Mouse (Mus musculus) liver, embryonic 11.5 days (tissue): Measurements from ENCODE around the gene Gramd2. TPM values are rescaled to one million over a fixed set of nuclear protein-coding genes. Genes with fewer than 3 reads are reported as not detected.

Source experiments
- ATAC-seq: fragments of 200-750 bp; cut with Nextera tagmentation; replicated peaks from 2 replicates; pipeline ENCODE4 v1.8.0; 2017; ENCODE audit warnings: moderate number of reproducible peaks, mild to moderate bottlenecking, moderate TSS enrichment, moderate library complexity; ENCODE audit not compliant: low FRiP score
- DNase-seq: peaks from one replicate; pipeline ENCODE4 v3.0.0-alpha.2; 2017; ENCODE audit warnings: low spot score
- H3K27ac ChIP-seq: fragments of 300-500 bp; sonication (generic); 2 replicates; pipeline ENCODE4 v1.5.1; 2014; ENCODE audit warnings: mild to moderate bottlenecking, low read depth, low read length, control low read depth
- H3K27me3 ChIP-seq: fragments of 300-500 bp; sonication (generic); replicated peaks from 2 replicates; pipeline ENCODE4 v1.6.1; 2014; ENCODE audit warnings: low read length, mixed read lengths; ENCODE audit not compliant: control insufficient read depth, insufficient read depth
- H3K36me3 ChIP-seq: fragments of 300-500 bp; sonication (generic); 2 replicates; pipeline ENCODE4 v1.6.1; 2014; ENCODE audit warnings: mild to moderate bottlenecking, low read length, moderate library complexity, mixed read lengths; ENCODE audit not compliant: control insufficient read depth, insufficient read depth
- H3K4me1 ChIP-seq: fragments of 300-500 bp; sonication (generic); replicated peaks from 2 replicates; pipeline ENCODE4 v1.6.1; 2014; ENCODE audit warnings: low read length, mixed read lengths; ENCODE audit not compliant: control insufficient read depth, insufficient read depth
- H3K4me2 ChIP-seq: fragments of 300-500 bp; sonication (generic); 2 replicates; pipeline ENCODE4 v1.6.1; 2014; ENCODE audit warnings: mild to moderate bottlenecking, control low read depth, moderate library complexity
- H3K4me3 ChIP-seq: fragments of 300-500 bp; sonication (generic); 2 replicates; pipeline ENCODE4 v1.5.1; 2014; ENCODE audit warnings: low read depth, low read length, control low read depth
- H3K9ac ChIP-seq: fragments of 300-500 bp; sonication (generic); 2 replicates; pipeline ENCODE4 v1.6.1; 2014; ENCODE audit warnings: low read depth, low read length, control low read depth
- H3K9me3 ChIP-seq: fragments of 300-500 bp; sonication (generic); 2 replicates; pipeline ENCODE4 v1.6.1; 2016; ENCODE audit warnings: low read length, inconsistent platforms, mixed read lengths; ENCODE audit not compliant: control insufficient read depth
- WGBS: fragments of 180-500 bp; shearing (Covaris S2); extraction: QIAGEN DNeasy Blood & Tissue Kit; methylation state at CpG from one replicate; pipeline ENCODE4 v1.1.7; 2014; 5-methylcytosine and 5-hydroxymethylcytosine counted together
- polyA plus RNA-seq: library from polyadenylated mRNA; unstranded; fragments of >200 nt; fragmentation: Nextera tagmentation; extraction: Ambion mirVana; gene quantifications from 2 replicates; pipeline ENCODE4 v1.2.1, GENCODE M21; 2014

Gramd2 gene
- polyA plus RNA-seq, 1 experiment from 2014 or later = 0.25 TPM

- under 1% methylated on average over 64 of the region's 65 CpGs for WGBS
- ATAC-seq = peak; percentile 29
- H3K36me3 ChIP-seq = peaks cover 12% of the 10 kb centered on the region; the same call in 1 of the 2 replicates
- H3K4me2 ChIP-seq = peak overlapping the region; percentile 85
- H3K4me1 ChIP-seq = peaks cover 50% of the 10 kb centered on the region
- H3K4me3 ChIP-seq = peak overlapping the region; percentile 83
- H3K27me3 ChIP-seq = no peaks in the 10 kb centered on the region
- H3K27ac ChIP-seq = peak overlapping the region; percentile 97
- H3K9me3 ChIP-seq = no peaks in the 10 kb centered on the region
- H3K9ac ChIP-seq = peak overlapping the region; percentile 87
- DNase-seq = peak; percentile 88
Measured at GRCm38 (mm10) chr9:59656635-59657617, 23.0 kb upstream of the Gramd2 start.

DNA sequence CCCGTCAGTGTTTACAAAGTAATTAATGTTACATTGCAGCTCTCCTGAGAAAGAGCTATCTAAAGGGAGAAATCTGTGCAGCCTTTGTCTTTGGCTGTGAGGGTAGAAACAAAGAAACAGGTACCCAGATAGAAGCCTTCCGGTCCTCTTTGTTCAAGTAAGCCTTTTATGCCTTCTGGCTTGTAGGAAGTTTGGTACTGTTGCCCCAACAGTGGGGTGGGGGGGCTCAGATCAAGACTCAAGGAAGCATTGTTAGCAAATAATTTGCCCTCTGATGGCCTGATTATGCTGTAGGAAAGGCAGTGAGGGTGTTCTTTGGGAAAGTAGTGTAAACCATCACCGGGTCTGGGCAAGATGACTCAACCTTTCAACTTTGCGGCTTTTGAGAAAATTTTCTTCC lies 21.8 kb upstream of the Gramd2 start:
- Histone ChIP-seq H3K27me3 (no peaks in the 10 kb centered on the region), H3K4me3 (peak overlapping the region; percentile 83), H3K9ac (peak overlapping the region; percentile 87), H3K27ac (peak overlapping the region; percentile 97), H3K4me1 (peaks cover 52% of the 10 kb centered on the region), H3K4me2 (peak overlapping the region; percentile 85), H3K9me3 (no peaks in the 10 kb centered on the region), H3K36me3 (peaks cover 21% of the 10 kb centered on the region; the same call in 1 of the 2 replicates)
- 7% methylated on average over 4 of the region's 4 CpGs for WGBS
- ATAC-seq (no peak), DNase-seq (no peak)

DNA sequence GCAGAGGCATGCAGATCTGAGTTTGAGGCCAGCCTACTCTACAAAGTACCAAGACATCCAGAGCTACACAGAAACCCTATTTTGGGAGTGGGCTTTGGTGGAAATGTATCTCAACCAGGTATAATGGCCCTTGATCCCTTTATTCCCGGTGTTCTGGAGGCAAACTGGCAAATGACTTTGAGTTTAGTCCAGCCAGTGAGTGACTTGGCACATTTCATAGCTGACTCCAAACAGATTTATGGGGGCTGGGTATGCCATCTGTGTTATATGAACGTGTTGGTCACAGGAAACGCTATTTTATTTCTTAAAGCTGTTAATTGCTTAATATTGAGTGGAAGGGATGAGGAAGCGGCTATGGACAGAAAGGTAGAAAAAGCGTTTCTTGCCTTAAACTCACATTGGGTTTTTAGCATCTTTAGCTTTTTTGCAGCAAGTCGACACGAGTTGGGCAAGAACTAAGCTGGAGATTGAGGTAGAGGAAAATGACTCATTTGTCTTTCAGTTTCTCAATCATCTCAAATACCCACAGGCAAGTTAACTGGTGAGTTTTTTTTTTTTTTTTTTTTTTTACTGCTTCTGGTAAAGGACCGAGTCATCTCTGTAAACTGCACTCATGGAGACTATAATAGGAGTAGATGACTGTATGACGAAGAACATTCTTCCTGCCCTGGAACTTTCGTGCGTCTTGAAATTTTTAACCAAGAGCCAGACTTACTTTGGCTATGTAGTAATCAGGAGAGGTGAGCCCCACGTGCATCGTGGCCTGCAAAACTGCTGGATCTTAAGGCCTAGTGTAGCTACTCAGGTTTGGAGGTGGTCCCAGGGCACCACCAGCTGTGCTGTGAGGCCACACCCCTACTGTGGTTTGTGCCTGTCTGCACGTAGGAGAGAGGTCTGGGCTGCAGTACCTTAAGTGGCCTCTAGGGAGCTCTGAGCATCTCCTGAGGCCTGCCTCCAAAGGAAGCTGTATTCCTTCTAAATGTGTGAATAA lies 20.6 kb upstream of the Gramd2 start:
- peaks cover 45% of the 10 kb centered on the region for H3K4me1 ChIP-seq
- H3K27me3 ChIP-seq = peaks cover 2% of the 10 kb centered on the region; the same call in 1 of the 2 replicates
- peak overlapping the region; percentile 83 for H3K4me3 ChIP-seq

DNA sequence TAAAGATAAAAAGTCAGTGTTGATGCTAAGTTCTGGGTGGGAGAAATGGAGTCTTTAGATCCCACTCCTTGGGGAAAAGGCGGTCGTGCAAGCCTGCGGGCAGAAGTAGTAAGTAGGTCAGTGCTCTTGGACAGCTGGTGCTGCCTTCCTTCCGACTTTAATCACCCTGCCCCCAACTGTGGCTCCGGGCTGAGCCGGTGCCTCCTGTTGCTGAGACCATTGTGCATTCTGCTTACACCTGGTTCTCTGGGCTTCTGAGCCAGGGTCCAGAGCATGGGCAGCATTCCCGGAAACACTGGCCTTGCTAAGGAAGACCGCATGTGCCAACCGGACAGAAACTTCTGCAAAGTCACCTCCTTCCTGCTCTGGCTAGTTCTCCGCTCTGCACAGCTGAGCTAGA lies 19.5 kb upstream of the Gramd2 start:
- DNase-seq (no peak), ATAC-seq (no peak)
- Histone ChIP-seq H3K27ac (peak overlapping the region; percentile 54; the same call in 1 of the 2 replicates), H3K4me2 (peak overlapping the region; percentile 85), H3K4me3 (peak overlapping the region; percentile 83), H3K9me3 (no peaks in the 10 kb centered on the region), H3K4me1 (peaks cover 37% of the 10 kb centered on the region), H3K36me3 (peaks cover 32% of the 10 kb centered on the region; the same call in 1 of the 2 replicates), H3K9ac (peak overlapping the region; percentile 27; the same call in 1 of the 2 replicates), H3K27me3 (peaks cover 2% of the 10 kb centered on the region; the same call in 1 of the 2 replicates)
- 59% methylated on average over 10 of the region's 10 CpGs for WGBS

More for the DNA sequence above, 20.6 kb upstream of the Gramd2 start:
- peak overlapping the region; percentile 59 for H3K9ac ChIP-seq
- H3K36me3 ChIP-seq = peaks cover 27% of the 10 kb centered on the region; the same call in 1 of the 2 replicates
- peak overlapping the region; percentile 85 for H3K4me2 ChIP-seq
- peak overlapping the region; percentile 69 for H3K27ac ChIP-seq
- ATAC-seq = peak; percentile 59
- WGBS = 25% methylated on average over 14 of the region's 14 CpGs
- no peaks in the 10 kb centered on the region for H3K9me3 ChIP-seq
- DNase-seq = peak; percentile 86

DNA sequence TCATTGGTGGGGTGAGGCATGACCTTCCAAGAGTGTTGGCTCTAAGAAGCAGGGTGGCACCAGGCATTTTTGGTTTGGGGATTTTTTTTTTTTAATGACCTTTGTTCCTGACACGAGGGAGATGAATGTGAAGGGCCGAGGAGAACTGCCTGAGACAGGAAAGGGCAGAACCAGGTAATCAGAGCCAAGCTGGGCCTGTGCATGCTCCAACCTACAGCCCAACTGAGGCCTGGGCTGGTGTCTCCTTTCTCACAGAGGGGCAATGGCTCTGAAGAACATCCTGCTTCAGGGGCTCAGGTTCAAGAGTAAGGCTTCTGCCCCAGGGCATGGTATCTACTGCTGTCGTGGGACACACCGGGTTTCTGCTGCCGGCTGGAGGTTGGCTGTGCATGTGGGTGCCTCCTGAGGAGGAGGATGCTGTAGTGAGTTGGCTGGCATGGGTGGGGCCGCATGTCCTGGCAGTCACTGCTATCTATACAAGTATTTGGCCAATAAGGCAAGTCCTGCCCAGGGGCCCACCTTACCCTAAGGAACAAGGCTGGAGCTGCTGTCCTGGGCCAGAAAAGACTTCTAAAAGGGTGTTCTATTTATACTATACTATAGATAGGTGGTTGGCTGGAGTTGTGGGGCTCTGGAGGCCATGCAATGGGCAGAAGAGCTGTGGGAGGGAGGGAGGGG lies 18.5 kb upstream of the Gramd2 start:
- H3K9me3 ChIP-seq = no peaks in the 10 kb centered on the region
- peaks cover 35% of the 10 kb centered on the region for H3K4me1 ChIP-seq
- H3K4me3 ChIP-seq = peak overlapping the region; percentile 19; the same call in 1 of the 2 replicates
- DNase-seq (no peak), ATAC-seq (peak; percentile 61)
- H3K27me3 ChIP-seq = peaks cover 2% of the 10 kb centered on the region; the same call in 1 of the 2 replicates
- peak overlapping the region; percentile 85 for H3K4me2 ChIP-seq
- H3K9ac ChIP-seq = 0 out of 2 replicates have a peak overlapping the region, but pooled peaks have one; percentile 38
- 54% methylated on average over 6 of the region's 6 CpGs for WGBS
- H3K27ac ChIP-seq = no peak overlapping the region
- peaks cover 36% of the 10 kb centered on the region; the same call in 1 of the 2 replicates for H3K36me3 ChIP-seq

DNA sequence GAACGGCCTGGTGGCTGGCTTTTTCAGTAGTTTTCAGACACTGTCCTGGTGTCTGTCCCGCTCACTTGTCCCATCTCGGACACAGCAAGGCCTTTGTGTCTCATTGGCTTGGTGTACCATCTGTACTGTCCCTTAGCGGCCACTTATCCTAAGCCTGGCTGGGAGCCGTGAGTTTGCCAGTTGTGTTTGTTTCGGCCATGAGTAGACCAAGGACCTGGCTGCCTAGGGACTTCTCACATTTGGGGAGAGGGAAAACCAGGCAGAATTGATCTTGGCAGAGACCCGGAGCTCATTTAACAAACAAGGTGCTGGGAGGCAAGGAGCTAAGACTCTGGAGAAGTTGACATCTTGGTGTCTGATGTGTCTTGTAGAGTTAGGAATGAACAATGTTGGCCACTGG lies 16.7 kb upstream of the Gramd2 start:
- peaks cover 2% of the 10 kb centered on the region; the same call in 1 of the 2 replicates for H3K27me3 ChIP-seq
- DNase-seq (no peak), ATAC-seq (no peak)
- H3K27ac ChIP-seq = no peak overlapping the region
- H3K9me3 ChIP-seq = no peaks in the 10 kb centered on the region
- peaks cover 49% of the 10 kb centered on the region for H3K36me3 ChIP-seq
- H3K4me3 ChIP-seq = no peak overlapping the region
- H3K4me1 ChIP-seq = peaks cover 35% of the 10 kb centered on the region
- H3K9ac ChIP-seq = no peak overlapping the region
- no peak overlapping the region for H3K4me2 ChIP-seq
- WGBS = 92% methylated on average over 7 of the region's 7 CpGs

DNA sequence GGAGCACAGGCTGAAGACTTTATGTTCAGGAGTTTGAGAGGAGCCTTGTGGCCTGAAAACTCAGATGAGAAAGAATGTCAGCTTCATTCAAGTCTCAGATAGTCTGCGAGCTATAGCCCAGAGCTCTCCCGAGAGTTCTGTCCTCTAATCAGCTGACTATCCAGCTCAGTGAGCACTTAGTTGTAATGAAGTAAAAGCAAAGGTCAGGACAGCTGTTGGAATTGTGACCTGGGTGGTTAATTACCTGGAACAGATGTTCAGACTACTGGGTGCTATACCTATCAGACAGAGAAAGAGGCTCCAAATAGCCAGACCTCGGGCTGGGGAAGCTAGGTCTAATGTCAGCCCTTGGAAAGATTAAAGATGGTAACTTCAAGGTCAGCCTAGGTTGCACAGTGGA lies 16.0 kb upstream of the Gramd2 start:
- no peak for DNase-seq
- Histone ChIP-seq H3K36me3 (peaks cover 56% of the 10 kb centered on the region), H3K27me3 (peaks cover 2% of the 10 kb centered on the region; the same call in 1 of the 2 replicates), H3K9me3 (no peaks in the 10 kb centered on the region), H3K4me1 (peaks cover 31% of the 10 kb centered on the region), H3K27ac (no peak overlapping the region), H3K9ac (no peak overlapping the region), H3K4me2 (no peak overlapping the region), H3K4me3 (no peak overlapping the region)
- no peak for ATAC-seq
- WGBS = 75% methylated on average over 3 of the region's 3 CpGs
